Mouse (Mus musculus) limb, embryonic 12.5 days (tissue): ENCODE data around the gene F2. TPM values are rescaled to one million over a fixed set of nuclear protein-coding genes. Genes with fewer than 3 reads are reported as not detected.

Experiments
- ATAC-seq: fragments of 200-750 bp; cut with Nextera tagmentation; 2 replicates; pipeline ENCODE4 v1.8.0; 2017; ENCODE audit warnings: low read depth, moderate TSS enrichment; ENCODE audit not compliant: insufficient number of reproducible peaks, insufficient read depth, low FRiP score, low TSS enrichment
- H3K27ac ChIP-seq: fragments of 300-500 bp; sonication (generic); 2 replicates; pipeline ENCODE4 v1.5.1; 2016; ENCODE audit warnings: mild to moderate bottlenecking, moderate library complexity
- H3K27me3 ChIP-seq: fragments of 300-500 bp; sonication (generic); 2 replicates; pipeline ENCODE4 v1.6.1; 2016; ENCODE audit warnings: mild to moderate bottlenecking, moderate library complexity
- H3K36me3 ChIP-seq: fragments of 300-500 bp; sonication (generic); 2 replicates; pipeline ENCODE4 v1.6.1; 2016; ENCODE audit warnings: mild to moderate bottlenecking, moderate library complexity
- H3K4me1 ChIP-seq: fragments of 300-500 bp; sonication (generic); replicated peaks from 2 replicates; pipeline ENCODE4 v1.6.1; 2016
- H3K4me2 ChIP-seq: fragments of 300-500 bp; sonication (generic); 2 replicates; pipeline ENCODE4 v1.6.1; 2016; ENCODE audit warnings: mild to moderate bottlenecking, moderate library complexity
- H3K4me3 ChIP-seq: fragments of 300-500 bp; sonication (generic); replicated peaks from 2 replicates; pipeline ENCODE4 v1.5.1; 2016; ENCODE audit warnings: mild to moderate bottlenecking
- H3K9ac ChIP-seq: fragments of 300-500 bp; sonication (generic); replicated peaks from 2 replicates; pipeline ENCODE4 v1.6.1; 2016; ENCODE audit warnings: mild to moderate bottlenecking, moderate library complexity
- H3K9me3 ChIP-seq: fragments of 300-500 bp; sonication (generic); 2 replicates; pipeline ENCODE4 v1.6.1; 2016; ENCODE audit warnings: mild to moderate bottlenecking, moderate library complexity
- WGBS: fragments of 180-500 bp; shearing (Covaris S2); methylation state at CpG from one replicate; pipeline ENCODE4 v1.1.7; 2016; 5-methylcytosine and 5-hydroxymethylcytosine counted together
- polyA plus RNA-seq: library from polyadenylated mRNA; unstranded; fragments of >200 nt; fragmentation: Nextera tagmentation; extraction: Ambion mirVana; gene quantifications from 2 replicates; pipeline ENCODE4 v1.2.1, GENCODE M21; 2016

F2 gene
- polyA plus RNA-seq, 1 experiment from 2014 or later: 0.40 TPM

DNA sequence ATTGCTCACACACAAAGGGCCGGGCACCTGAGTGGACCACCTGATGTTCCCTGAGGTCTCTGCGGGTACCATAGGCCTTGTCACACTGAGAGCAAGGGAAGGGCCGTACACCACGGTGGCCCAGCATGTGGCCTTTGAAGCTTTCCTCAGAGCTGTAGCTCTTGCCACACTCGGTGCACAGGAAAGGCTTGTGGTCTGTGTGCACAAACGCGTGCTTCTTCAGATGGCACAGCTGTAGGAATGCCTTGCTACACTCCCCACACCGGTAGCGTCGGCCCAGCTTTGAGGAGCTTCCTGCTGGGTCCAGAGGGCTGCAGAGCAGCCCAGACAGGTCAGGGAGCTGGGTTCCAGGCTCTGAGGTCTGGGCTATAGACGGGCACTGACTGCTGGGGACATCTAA lies 9.6 kb upstream of the F2 start:
- Histone ChIP-seq H3K36me3 (peaks cover 56% of the 10 kb centered on the region), H3K4me1 (peaks cover 12% of the 10 kb centered on the region), H3K9ac (no peak overlapping the region), H3K4me2 (no peak overlapping the region), H3K4me3 (no peak overlapping the region), H3K9me3 (no peaks in the 10 kb centered on the region), H3K27me3 (no peaks in the 10 kb centered on the region), H3K27ac (no peak overlapping the region)
- no peak for ATAC-seq
- 92% methylated on average over 11 of the region's 11 CpGs for WGBS

DNA sequence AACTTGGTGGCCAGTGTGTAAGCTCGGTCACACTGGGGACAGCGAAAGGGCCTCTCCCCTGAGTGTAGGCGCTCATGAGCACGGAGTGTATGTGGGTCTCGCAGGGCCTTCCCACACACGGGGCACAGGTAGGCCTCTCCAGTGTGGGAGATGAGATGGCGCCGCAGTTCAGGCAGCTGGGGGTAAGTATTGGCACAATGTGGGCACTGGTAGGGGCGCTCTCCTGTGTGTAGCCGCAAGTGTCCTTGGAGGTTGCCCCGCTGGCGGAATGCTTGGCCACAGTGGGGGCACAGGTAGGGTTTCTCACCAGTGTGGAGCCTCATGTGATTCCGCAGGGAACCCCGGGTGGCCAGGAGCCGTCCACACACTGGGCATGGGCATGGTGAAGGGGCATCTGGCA lies 9.1 kb upstream of the F2 start:
- H3K9me3 ChIP-seq: no peaks in the 10 kb centered on the region
- no peak for ATAC-seq
- WGBS: 96% methylated on average over 15 of the region's 15 CpGs
- no peak overlapping the region for H3K9ac ChIP-seq
- H3K4me2 ChIP-seq: no peak overlapping the region
- no peak overlapping the region for H3K4me3 ChIP-seq
- H3K27me3 ChIP-seq: no peaks in the 10 kb centered on the region
- H3K27ac ChIP-seq: no peak overlapping the region
- H3K36me3 ChIP-seq: peaks cover 56% of the 10 kb centered on the region
- H3K4me1 ChIP-seq: peaks cover 7% of the 10 kb centered on the region

DNA sequence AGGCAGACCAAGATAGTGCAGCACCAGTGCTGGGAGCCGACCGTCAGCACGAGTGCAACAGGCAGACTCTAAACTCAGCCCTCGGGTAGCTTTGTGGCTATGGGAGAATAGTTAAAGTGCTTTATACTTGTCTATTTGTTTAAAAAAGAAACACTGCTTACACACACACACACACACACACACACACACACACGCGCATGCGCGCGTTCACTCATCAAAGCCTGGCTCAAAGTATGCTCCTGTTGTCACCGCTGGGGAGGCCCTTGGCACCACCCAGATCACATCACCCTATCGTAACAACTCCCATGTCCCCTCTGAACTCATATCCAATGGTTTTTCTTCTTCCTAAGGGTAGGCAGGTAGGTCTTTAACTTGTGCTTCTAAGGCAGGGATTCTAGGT lies 7.8 kb upstream of the F2 start:
- H3K9me3 ChIP-seq: no peaks in the 10 kb centered on the region
- H3K9ac ChIP-seq: no peak overlapping the region
- 95% methylated on average over 11 of the region's 11 CpGs for WGBS
- peaks cover 56% of the 10 kb centered on the region for H3K36me3 ChIP-seq
- no peak for ATAC-seq
- H3K4me3 ChIP-seq: no peak overlapping the region
- H3K27ac ChIP-seq: no peak overlapping the region
- H3K4me1 ChIP-seq: peaks cover 7% of the 10 kb centered on the region
- no peaks in the 10 kb centered on the region for H3K27me3 ChIP-seq
- H3K4me2 ChIP-seq: no peak overlapping the region

DNA sequence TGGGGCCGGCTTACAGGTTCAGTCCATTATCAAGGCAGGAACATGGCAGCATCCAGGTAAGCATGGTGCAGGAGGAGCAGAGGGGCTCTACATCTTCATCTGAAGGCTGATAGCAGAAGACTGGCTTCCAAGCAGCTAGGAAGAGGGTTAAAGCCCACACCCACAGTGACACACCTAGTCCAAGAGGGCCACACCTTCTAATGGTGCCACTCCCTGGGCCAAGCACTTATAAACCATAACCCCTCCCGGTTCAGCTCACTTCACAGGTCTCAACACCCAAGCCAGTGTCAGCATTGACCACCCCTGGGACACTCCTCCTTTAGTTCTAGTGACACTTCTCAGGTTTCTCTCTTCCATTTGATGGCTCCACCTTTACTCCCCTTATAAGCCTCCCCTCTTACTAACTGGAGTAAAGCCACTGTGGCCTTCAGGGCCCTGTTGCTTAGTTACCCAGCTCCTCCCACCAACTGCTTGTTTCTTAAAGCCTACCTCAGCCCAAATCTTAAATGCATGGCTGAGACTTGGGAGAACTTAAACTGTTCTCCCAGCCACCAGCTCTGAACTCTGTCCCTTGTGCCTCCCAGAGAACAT lies 6.7 kb upstream of the F2 start:
- no peak for ATAC-seq
- Histone ChIP-seq H3K36me3 (peaks cover 55% of the 10 kb centered on the region), H3K9ac (no peak overlapping the region), H3K27me3 (no peaks in the 10 kb centered on the region), H3K27ac (no peak overlapping the region), H3K4me3 (no peak overlapping the region), H3K9me3 (no peaks in the 10 kb centered on the region), H3K4me1 (no peaks in the 10 kb centered on the region), H3K4me2 (no peak overlapping the region)
- 94% methylated on average over 2 of the region's 2 CpGs for WGBS

DNA sequence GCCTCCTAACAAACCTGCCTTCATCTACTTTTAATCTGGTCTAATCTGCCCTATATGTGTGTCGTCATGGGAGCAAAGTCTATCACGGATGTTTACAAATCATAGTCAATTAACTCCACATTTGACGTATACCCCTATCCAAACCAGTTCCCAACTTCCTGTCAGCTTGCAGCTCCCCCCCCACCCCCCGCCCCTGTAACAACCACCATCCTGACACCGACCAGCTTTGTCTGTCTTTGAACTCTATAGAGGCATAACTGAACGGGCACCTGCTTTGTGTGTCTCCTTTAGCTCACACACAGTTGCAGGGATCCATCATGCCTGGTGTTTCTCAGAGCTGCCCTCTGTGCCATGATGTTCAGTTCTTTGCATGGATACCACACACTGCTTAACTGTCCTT lies 2.7 kb upstream of the F2 start:
- Histone ChIP-seq H3K4me2 (no peak overlapping the region), H3K36me3 (peaks cover 15% of the 10 kb centered on the region), H3K4me1 (no peaks in the 10 kb centered on the region), H3K4me3 (no peak overlapping the region), H3K27ac (no peak overlapping the region), H3K9ac (no peak overlapping the region), H3K27me3 (no peaks in the 10 kb centered on the region), H3K9me3 (no peaks in the 10 kb centered on the region)
- ATAC-seq: no peak
- WGBS: 76% methylated on average over 6 of the region's 6 CpGs

DNA sequence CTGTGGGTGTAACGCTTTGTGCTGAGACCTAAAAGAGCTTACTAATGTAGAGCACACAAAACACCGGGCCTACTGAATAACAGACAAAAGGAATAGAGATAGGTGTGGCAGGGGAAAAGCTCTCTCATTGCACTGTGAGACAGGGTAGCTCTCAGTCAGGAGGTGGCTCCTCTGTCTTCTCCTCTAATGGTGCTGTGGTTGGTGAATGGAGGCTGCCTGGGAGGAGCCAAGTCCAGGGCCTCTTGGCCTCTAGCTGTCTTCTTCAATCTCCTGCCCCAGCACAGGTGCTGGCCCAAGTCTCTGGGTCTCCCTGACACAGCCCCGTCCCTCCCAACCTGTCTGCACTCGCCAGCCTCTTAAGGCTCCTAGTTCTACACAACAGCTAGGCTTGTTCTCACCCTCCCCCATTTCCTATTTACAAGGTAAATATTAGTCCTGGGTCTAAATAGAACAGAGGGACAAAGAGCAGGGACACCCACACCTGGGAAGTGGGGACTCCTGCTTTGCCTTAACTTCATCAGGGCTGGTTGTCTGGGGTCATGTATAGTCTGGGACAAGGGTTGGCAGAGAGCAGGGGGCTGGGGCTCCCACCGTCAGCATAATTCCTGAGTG lies 619 bp upstream of the F2 start:
- Histone ChIP-seq H3K27ac (no peak overlapping the region), H3K4me2 (no peak overlapping the region), H3K4me3 (no peak overlapping the region), H3K27me3 (no peaks in the 10 kb centered on the region), H3K9ac (no peak overlapping the region), H3K36me3 (no peaks in the 10 kb centered on the region), H3K4me1 (no peaks in the 10 kb centered on the region), H3K9me3 (no peaks in the 10 kb centered on the region)
- no peak for ATAC-seq
- 85% methylated on average over 5 of the region's 5 CpGs for WGBS

DNA sequence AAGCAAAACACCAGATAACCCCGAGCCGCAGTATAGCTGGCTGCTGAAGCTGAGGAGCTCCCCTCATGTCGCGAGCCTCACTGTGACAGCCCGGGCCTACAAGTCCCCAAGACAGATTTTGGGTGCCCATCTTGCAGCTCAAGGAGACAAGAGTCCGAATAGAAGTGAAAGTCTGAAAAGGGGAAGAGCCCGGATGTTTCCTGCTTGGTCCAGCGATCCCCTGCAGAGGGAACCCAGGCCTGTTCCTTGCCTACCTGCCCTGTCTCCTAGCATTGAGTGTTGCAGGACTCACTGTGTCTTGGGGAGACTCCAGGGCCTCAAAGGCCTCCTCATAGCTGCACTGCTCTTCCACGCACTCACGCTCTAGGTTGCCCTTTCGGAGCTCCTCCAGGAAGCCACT lies 728 bp downstream of the F2 start:
- no peaks in the 10 kb centered on the region for H3K27me3 ChIP-seq
- no peaks in the 10 kb centered on the region for H3K36me3 ChIP-seq
- ATAC-seq: no peak
- H3K9ac ChIP-seq: no peak overlapping the region
- no peaks in the 10 kb centered on the region for H3K4me1 ChIP-seq
- WGBS: 90% methylated on average over 11 of the region's 11 CpGs
- H3K4me2 ChIP-seq: no peak overlapping the region
- no peak overlapping the region for H3K27ac ChIP-seq
- no peaks in the 10 kb centered on the region for H3K9me3 ChIP-seq
- H3K4me3 ChIP-seq: no peak overlapping the region

DNA sequence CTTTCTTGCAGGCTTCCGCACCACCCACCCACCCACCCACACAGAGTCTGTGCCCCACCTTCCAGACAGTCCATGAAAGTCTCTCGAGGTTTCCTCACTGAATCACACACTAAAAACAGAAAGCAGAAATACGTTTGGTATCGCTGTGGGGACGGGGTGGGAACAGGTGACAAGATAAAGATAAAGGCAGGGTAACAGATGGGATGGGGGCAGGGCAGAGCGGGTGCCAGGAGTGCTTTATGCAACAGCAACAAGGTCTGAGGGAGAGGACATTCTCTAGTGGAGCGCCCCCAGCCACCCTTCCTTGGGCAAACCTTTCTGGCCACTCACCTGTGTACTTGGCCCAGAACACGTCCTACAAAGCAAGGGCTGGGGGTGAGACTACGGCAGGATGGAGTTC lies 1.4 kb downstream of the F2 start:
- H3K9me3 ChIP-seq: no peaks in the 10 kb centered on the region
- 76% methylated on average over 9 of the region's 9 CpGs for WGBS
- H3K9ac ChIP-seq: no peak overlapping the region
- ATAC-seq: no peak
- no peak overlapping the region for H3K27ac ChIP-seq
- no peaks in the 10 kb centered on the region for H3K27me3 ChIP-seq
- no peaks in the 10 kb centered on the region for H3K36me3 ChIP-seq
- H3K4me3 ChIP-seq: no peak overlapping the region
- no peak overlapping the region for H3K4me2 ChIP-seq
- H3K4me1 ChIP-seq: no peaks in the 10 kb centered on the region

DNA sequence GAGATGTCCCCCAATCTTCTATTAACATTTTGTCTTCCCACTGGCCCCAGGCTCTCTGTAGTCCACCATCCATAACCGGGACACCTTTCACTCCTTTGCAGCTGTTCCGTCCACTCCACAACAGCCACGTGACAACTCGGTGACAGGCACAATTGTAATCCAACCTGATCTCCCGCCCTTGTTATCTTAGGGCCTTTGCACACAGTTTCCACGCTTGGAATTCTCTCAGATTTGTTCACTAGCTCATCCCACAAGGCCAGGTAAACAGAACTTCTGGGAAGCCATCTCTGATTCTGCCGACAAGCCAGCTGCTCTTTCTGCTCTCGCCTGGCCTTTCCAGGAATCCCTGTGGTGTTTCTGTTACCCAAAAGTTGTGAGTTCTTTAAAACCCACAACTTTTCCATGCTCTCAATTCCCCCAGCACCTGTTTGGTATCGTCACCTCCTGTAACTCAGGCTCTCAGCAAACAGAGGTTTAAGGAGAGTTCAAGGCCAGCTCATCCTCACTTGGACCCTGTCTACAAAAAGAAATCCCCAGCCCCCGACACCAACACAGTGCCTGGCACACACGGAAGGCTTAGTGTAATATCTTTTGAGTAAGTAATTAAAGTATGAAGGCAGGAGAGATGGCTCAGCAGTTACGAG lies 2.8 kb downstream of the F2 start:
- Histone ChIP-seq H3K9me3 (no peaks in the 10 kb centered on the region), H3K27ac (no peak overlapping the region), H3K4me3 (no peak overlapping the region), H3K4me2 (no peak overlapping the region), H3K9ac (no peak overlapping the region), H3K36me3 (no peaks in the 10 kb centered on the region), H3K27me3 (no peaks in the 10 kb centered on the region), H3K4me1 (no peaks in the 10 kb centered on the region)
- ATAC-seq: no peak
- 79% methylated on average over 12 of the region's 12 CpGs for WGBS

DNA sequence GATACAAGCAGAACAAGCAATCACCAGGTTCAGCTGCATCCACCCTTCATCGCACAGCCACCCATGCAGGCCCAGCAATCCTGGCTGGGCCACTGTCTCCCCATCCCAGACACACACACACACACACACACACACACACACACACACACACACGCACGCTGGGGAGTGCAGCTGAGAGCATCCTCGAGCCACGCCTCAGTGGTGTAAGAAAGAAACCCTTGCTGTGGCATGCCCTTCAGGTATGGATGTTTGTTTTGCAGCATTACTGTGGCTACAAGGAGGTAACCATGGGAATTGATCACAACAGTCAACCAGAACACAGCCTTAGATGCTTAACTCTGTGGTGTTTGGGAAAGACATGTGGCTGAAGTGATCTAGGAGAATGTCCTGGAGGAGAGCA lies 3.9 kb downstream of the F2 start:
- H3K27ac ChIP-seq: no peak overlapping the region
- no peaks in the 10 kb centered on the region for H3K36me3 ChIP-seq
- no peak overlapping the region for H3K4me2 ChIP-seq
- no peak overlapping the region for H3K9ac ChIP-seq
- H3K4me1 ChIP-seq: no peaks in the 10 kb centered on the region
- H3K9me3 ChIP-seq: no peaks in the 10 kb centered on the region
- no peaks in the 10 kb centered on the region for H3K27me3 ChIP-seq
- no peak overlapping the region for H3K4me3 ChIP-seq
- ATAC-seq: no peak
- WGBS: 83% methylated on average over 5 of the region's 5 CpGs

DNA sequence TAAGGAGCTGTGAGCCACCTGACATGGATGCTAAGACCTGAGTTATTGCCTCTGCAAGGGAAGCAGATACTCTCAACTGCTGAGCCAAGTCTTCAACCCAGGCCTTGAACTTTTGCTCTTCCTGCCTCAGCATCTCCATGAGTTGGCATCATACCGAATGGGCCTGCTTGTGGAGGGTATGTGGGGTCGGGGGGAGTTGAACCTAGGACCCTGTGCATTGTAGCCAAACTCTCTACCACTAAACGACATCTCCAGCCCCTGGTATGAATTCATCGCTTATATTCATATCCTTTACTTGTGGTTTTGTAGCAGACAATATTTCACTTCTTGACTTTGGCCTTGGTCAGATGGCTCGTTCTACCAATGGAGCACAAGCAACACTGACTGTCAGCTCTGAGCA lies 4.4 kb downstream of the F2 start:
- Histone ChIP-seq H3K9ac (no peak overlapping the region), H3K27ac (no peak overlapping the region), H3K4me3 (no peak overlapping the region), H3K4me2 (no peak overlapping the region), H3K4me1 (no peaks in the 10 kb centered on the region), H3K9me3 (no peaks in the 10 kb centered on the region), H3K36me3 (no peaks in the 10 kb centered on the region), H3K27me3 (no peaks in the 10 kb centered on the region)
- no peak for ATAC-seq
- WGBS: 85% methylated on average over 5 of the region's 5 CpGs

DNA sequence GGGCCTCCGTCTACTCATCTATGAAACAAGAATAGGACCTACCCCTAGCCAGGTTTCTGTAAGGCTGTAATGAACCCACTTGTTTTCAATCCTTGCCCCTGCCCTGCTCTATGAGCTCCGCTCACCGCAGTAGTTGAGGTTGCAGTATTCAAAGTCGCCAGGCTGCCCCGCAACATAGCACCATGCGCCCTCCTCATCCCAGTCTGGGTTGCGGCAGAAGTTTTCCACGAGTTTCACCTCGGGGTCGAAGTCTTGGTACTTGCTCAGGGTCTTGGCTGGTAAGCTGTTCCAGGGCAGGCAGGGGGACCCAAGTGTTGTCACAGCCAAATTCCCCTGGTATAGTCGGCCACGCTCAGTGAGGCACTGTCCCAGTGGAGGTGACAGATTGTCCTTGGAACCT lies 5.8 kb downstream of the F2 start:
- 88% methylated on average over 12 of the region's 12 CpGs for WGBS
- H3K4me2 ChIP-seq: no peak overlapping the region
- no peak overlapping the region for H3K9ac ChIP-seq

More for the DNA sequence above, 5.8 kb downstream of the F2 start:
- H3K9me3 ChIP-seq: no peaks in the 10 kb centered on the region
- no peak for ATAC-seq
- no peaks in the 10 kb centered on the region for H3K4me1 ChIP-seq
- H3K4me3 ChIP-seq: no peak overlapping the region
- no peaks in the 10 kb centered on the region for H3K36me3 ChIP-seq
- no peak overlapping the region for H3K27ac ChIP-seq
- H3K27me3 ChIP-seq: no peaks in the 10 kb centered on the region
